Mouse (Mus musculus) midbrain, embryonic 10.5 days (tissue): ENCODE results near the gene Eml1. TPM values are rescaled to one million over a fixed set of nuclear protein-coding genes. Genes with fewer than 3 reads are reported as not detected.
A peak's percentile ranks its signal among the peaks of the same experiment; 100 is the strongest.

Source experiments
- DNase-seq: peaks from one replicate; pipeline ENCODE4 v3.0.0-alpha.2; 2017; ENCODE audit warnings: low spot score
- H3K27ac ChIP-seq: fragments of 300-500 bp; sonication (generic); replicated peaks from 2 replicates; pipeline ENCODE4 v1.5.1; 2016; ENCODE audit warnings: mild to moderate bottlenecking
- H3K27me3 ChIP-seq: fragments of 300-500 bp; sonication (generic); 2 replicates; pipeline ENCODE4 v1.6.1; 2016; ENCODE audit warnings: low read depth, mild to moderate bottlenecking; ENCODE audit not compliant: poor library complexity, severe bottlenecking
- H3K36me3 ChIP-seq: fragments of 300-500 bp; sonication (generic); 2 replicates; pipeline ENCODE4 v1.6.1; 2016; ENCODE audit warnings: mild to moderate bottlenecking, moderate library complexity
- H3K4me1 ChIP-seq: fragments of 300-500 bp; sonication (generic); 2 replicates; pipeline ENCODE4 v1.6.1; 2016
- H3K4me3 ChIP-seq: fragments of 300-500 bp; sonication (generic); 2 replicates; pipeline ENCODE4 v1.5.1; 2016; ENCODE audit warnings: mild to moderate bottlenecking, moderate library complexity
- H3K9me3 ChIP-seq: fragments of 300-500 bp; sonication (generic); replicated peaks from 2 replicates; pipeline ENCODE4 v1.6.1; 2016; ENCODE audit warnings: mild to moderate bottlenecking
- WGBS: fragments of 180-500 bp; shearing (Covaris S2); methylation state at CpG from one replicate; pipeline ENCODE4 v1.1.7; 2016; 5-methylcytosine and 5-hydroxymethylcytosine counted together
- polyA plus RNA-seq: library from polyadenylated mRNA; unstranded; fragments of >200 nt; fragmentation: Nextera tagmentation; extraction: Ambion mirVana; gene quantifications from 2 replicates; pipeline ENCODE4 v1.2.1, GENCODE M21; 2016

Gene Eml1
- polyA plus RNA-seq, 1 experiment from 2014 or later: 121 TPM

DNA sequence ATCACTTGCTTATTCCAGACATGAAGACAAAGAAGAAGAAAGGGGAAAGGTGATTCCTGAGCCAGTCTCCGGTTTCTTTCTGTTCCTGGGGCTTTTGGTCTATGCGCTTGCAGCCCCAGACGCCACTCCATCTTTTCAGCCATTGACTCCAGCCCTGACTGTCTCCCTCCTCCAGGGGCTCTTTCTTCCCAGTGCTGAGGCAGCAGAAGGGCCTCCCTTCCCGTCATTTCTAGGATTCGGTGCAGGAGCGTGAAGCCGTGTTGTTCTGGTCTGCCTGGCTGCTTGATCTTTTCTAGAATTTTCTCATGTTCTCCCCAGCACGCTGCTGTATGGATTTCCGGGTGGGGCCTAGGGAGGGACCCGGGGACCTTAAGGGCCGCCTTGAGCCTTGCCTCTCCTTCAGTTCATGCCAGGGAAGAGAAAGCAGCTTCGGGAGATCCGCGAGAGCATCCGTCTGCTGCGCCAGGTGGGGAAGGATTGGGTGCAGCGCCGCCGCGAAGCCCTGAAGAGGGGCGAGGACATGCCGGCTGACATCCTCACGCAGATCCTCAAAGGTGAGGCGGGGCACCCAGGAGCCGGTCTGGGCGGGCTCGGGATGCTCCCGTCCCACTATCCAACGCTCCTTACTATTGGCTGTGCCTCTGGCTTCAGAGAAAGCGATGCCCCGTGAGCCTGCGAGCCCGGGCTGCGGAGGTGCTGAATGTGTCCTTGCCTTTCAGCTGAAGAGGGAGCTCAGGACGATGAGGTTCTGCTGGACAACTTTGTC, 18.2 kb upstream of the Eml1 start:
- Histone ChIP-seq H3K9me3 (peaks cover 7% of the 10 kb centered on the region; the same call in 1 of the 2 replicates), H3K4me3 (peak overlapping the region; percentile 42), H3K27ac (peak overlapping the region; percentile 55), H3K36me3 (peaks cover 7% of the 10 kb centered on the region; the same call in 1 of the 2 replicates), H3K27me3 (peaks cover 60% of the 10 kb centered on the region), H3K4me1 (peaks cover 16% of the 10 kb centered on the region)
- DNase-seq: peak; percentile 22
- WGBS: 9% methylated on average over 35 of the region's 35 CpGs

DNA sequence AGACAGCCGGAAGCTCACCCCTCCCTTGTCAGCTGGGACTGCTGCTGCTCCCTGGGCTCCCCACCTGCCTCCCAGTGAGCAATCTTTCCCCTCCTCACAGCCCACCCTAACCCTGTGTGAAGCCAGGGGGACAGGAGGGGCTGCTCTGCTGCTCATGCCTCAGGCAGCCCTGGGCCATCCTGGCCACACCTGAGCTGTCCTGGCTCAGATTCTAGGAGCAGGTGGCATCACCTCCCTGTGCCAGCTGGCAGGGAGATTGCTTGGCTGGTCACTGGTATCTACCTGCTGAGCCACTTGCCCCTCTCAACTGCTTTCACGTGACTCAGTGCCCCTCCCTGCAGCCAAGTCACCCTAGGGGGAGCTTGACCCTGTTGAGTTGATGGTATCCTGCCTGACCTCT, 16.5 kb upstream of the Eml1 start:
- peaks cover 52% of the 10 kb centered on the region for H3K27me3 ChIP-seq
- H3K27ac ChIP-seq: no peak overlapping the region
- 63% methylated on average over 2 of the region's 2 CpGs for WGBS
- H3K4me1 ChIP-seq: peaks cover 16% of the 10 kb centered on the region
- H3K9me3 ChIP-seq: peaks cover 7% of the 10 kb centered on the region; the same call in 1 of the 2 replicates
- no peak overlapping the region for H3K4me3 ChIP-seq
- peaks cover 7% of the 10 kb centered on the region; the same call in 1 of the 2 replicates for H3K36me3 ChIP-seq
- no peak for DNase-seq

DNA sequence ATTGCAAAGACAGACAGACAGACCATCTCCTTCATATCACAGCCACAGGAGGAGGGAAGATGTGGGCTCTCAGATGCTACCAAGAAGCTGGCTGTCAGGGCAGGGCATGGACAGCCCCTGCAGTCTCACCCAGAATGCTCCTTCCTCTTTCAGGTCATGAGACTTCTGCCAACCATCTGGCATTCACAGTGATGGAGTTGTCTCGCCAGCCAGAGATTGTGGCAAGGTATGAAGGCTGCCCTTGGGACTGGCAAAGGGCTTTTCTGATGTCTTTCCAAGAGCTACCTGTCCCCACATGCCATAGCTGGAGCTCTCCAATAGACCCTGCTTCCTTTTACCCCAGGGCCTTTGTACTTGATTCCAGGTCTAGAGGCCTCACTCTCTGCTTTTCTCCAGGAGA, 15.5 kb upstream of the Eml1 start:
- peaks cover 7% of the 10 kb centered on the region; the same call in 1 of the 2 replicates for H3K36me3 ChIP-seq
- H3K9me3 ChIP-seq: peaks cover 7% of the 10 kb centered on the region; the same call in 1 of the 2 replicates
- peaks cover 11% of the 10 kb centered on the region for H3K4me1 ChIP-seq
- H3K27me3 ChIP-seq: peaks cover 44% of the 10 kb centered on the region
- no peak for DNase-seq
- 86% methylated on average over 1 of the region's 1 CpGs for WGBS
- H3K4me3 ChIP-seq: no peak overlapping the region
- no peak overlapping the region for H3K27ac ChIP-seq

DNA sequence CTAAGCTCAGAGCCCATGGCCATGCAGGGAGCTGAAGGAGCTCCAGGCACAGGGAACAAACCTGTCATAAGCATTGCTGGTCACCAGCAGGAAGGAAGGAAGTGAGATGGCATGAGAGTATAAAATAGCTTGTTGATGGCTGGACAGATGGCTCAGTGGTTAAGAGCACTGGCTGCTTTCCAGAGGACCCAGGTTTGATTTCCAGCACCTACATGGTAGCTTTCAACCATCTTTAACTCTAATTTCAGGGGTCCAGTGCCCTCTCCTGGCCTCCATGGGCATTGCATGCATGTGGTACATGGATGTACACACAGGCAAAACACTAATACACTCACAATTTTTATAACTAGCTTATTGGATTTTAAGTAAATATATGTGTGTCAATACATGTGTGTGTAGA, 14.8 kb upstream of the Eml1 start:
- H3K27ac ChIP-seq: no peak overlapping the region
- peaks cover 37% of the 10 kb centered on the region for H3K27me3 ChIP-seq
- H3K36me3 ChIP-seq: peaks cover 7% of the 10 kb centered on the region; the same call in 1 of the 2 replicates

DNA sequence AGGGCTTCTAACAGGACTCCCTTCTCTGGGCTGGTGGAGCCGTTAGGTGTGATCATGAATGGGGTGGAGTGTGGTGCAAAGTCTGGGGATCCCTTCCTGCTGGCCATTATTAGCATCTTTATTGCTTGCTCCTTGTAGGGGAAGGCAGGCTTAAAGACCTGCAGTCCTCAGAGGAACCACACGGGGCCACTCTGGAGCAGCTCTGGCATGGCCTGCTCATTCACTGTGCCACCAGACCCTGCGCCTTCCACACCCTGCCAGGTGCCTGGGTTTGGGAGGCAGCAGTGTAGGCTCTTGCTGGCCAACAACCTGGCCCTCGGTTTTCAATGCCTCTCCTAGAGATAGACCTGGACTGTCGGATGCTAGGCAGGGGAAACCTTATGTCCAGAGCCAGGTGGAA, 7.0 kb upstream of the Eml1 start:
- Histone ChIP-seq H3K27ac (0 out of 2 replicates have a peak overlapping the region, but pooled peaks have one; percentile 50), H3K36me3 (no peaks in the 10 kb centered on the region), H3K4me3 (no peak overlapping the region), H3K4me1 (peaks cover 27% of the 10 kb centered on the region), H3K9me3 (no peaks in the 10 kb centered on the region), H3K27me3 (peaks cover 3% of the 10 kb centered on the region; the same call in 1 of the 2 replicates)
- 4% methylated on average over 5 of the region's 5 CpGs for WGBS
- peak; percentile 83 for DNase-seq

More for the DNA sequence above, 14.8 kb upstream of the Eml1 start:
- DNase-seq: no peak
- no peak overlapping the region for H3K4me3 ChIP-seq
- peaks cover 7% of the 10 kb centered on the region; the same call in 1 of the 2 replicates for H3K9me3 ChIP-seq
- peaks cover 11% of the 10 kb centered on the region for H3K4me1 ChIP-seq

DNA sequence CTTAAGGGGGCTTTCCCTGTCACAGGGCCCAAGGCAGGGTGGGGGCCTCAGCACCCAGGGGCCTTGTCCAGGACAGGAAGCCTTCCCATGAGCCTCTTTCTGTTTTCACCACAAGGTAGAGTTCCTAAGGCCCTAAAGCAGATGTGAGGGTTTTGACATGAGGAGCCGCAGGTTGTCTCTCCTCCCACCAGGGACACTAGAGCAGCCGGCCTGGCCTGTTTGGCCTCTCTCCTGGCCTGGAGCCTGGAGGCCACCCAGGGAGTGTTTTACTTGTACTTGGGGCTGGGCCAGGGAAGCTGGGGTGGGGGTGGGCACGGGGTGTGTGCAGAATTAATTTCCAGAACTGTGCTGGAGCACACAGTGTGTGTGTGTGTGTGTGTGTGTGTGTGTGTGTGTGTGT, 5.4 kb upstream of the Eml1 start:
- WGBS: 45% methylated on average over 3 of the region's 3 CpGs

DNA sequence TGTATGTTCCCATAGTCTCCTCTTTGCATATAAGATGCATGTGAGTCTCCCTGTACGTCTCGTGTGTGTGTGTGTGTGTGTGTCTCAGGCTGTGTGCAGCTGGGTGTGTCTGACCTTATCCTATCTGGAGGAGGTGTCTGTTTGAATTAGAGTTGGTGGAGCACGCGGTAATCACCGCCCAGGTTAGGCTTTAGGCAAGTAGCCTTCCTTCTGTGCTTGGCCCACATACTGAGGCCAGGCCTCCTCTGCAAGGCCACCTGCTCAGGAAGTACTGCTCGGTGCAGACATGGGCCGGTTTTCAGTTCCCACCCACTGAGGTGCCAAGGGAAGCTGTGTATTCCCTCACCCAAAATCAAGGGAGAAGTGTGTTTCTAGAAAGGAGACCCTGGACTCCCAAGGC, 4.9 kb upstream of the Eml1 start:
- Histone ChIP-seq H3K27me3 (peaks cover 3% of the 10 kb centered on the region; the same call in 1 of the 2 replicates), H3K4me1 (peaks cover 45% of the 10 kb centered on the region), H3K36me3 (no peaks in the 10 kb centered on the region), H3K9me3 (no peaks in the 10 kb centered on the region), H3K27ac (no peak overlapping the region), H3K4me3 (no peak overlapping the region)
- WGBS: 79% methylated on average over 7 of the region's 7 CpGs
- no peak for DNase-seq

More for the DNA sequence above, 5.4 kb upstream of the Eml1 start:
- H3K27me3 ChIP-seq: peaks cover 3% of the 10 kb centered on the region; the same call in 1 of the 2 replicates
- no peak overlapping the region for H3K4me3 ChIP-seq
- no peaks in the 10 kb centered on the region for H3K36me3 ChIP-seq
- H3K4me1 ChIP-seq: peaks cover 39% of the 10 kb centered on the region
- DNase-seq: peak; percentile 36
- H3K27ac ChIP-seq: no peak overlapping the region
- H3K9me3 ChIP-seq: no peaks in the 10 kb centered on the region

DNA sequence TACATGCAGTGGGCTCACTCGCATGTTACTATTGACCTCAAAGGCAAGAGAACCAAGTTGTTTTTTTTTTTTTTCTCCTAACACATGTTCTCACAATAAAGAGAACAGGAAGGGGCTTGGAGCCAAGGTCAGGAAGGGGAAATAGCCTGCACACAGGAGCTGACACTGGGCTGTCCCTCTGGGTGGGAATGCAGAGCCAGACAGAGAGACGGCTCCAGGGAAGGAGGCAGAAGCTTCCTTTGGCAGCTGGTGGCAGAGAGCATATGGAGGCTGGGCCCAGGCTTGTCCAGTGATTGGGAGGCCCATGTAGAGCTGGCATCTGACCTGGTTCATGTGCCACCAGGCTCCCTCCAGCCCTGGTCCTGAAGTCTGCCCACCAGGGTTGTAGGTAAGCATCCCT, 2.8 kb upstream of the Eml1 start:
- Histone ChIP-seq H3K9me3 (no peaks in the 10 kb centered on the region), H3K27ac (peak overlapping the region; percentile 70; the same call in 1 of the 2 replicates), H3K4me3 (no peak overlapping the region), H3K4me1 (peaks cover 54% of the 10 kb centered on the region), H3K36me3 (no peaks in the 10 kb centered on the region), H3K27me3 (peaks cover 2% of the 10 kb centered on the region; the same call in 1 of the 2 replicates)
- WGBS: 97% methylated on average over 2 of the region's 2 CpGs
- no peak for DNase-seq

DNA sequence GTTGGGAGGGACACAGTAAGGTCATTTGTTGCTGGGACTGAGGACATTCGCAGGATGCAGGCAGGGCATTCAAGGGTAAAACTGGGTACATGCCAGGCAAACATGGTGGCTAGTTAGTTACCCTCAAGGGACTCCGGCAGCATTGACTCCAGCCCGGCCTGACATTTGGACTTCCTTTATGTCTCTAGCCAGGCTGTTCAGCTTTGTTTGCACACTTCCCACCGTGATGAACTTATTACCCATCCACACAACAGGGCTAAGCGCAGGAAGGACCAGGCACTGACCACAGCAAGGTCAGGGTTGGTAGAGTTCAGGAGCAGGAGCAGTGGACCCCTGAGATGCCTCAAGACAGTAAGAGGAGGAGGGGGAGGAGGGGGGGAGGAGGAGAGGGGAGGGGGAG, 1.8 kb upstream of the Eml1 start:
- H3K9me3 ChIP-seq: no peaks in the 10 kb centered on the region
- peak overlapping the region; percentile 70 for H3K27ac ChIP-seq
- no peak for DNase-seq
- H3K36me3 ChIP-seq: no peaks in the 10 kb centered on the region
- WGBS: 69% methylated on average over 5 of the region's 5 CpGs
- H3K4me1 ChIP-seq: peaks cover 45% of the 10 kb centered on the region
- no peak overlapping the region for H3K4me3 ChIP-seq
- H3K27me3 ChIP-seq: no peaks in the 10 kb centered on the region

DNA sequence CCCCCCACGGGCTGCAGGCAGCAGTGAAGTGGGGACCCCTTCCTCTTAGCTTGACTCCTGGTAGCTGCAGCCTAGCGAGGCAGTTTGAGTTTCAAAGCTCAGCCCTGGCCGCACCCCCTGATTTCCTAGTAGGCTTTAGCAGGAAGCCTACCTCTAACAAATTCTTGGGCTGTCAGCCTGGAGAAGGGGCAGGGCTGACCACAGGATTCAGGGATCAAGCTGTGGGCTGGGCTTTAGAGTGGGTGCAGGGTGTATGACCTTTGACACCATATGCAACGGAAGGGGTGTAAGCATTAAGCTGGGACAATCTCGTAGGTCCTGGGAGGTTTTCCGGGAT, 640 bp downstream of the Eml1 start:
- peaks cover 44% of the 10 kb centered on the region for H3K4me1 ChIP-seq
- peak overlapping the region; percentile 55 for H3K27ac ChIP-seq
- H3K36me3 ChIP-seq: no peaks in the 10 kb centered on the region
- WGBS: 67% methylated on average over 6 of the region's 6 CpGs
- H3K9me3 ChIP-seq: no peaks in the 10 kb centered on the region
- DNase-seq: no peak
- no peak overlapping the region for H3K4me3 ChIP-seq
- no peaks in the 10 kb centered on the region for H3K27me3 ChIP-seq

DNA sequence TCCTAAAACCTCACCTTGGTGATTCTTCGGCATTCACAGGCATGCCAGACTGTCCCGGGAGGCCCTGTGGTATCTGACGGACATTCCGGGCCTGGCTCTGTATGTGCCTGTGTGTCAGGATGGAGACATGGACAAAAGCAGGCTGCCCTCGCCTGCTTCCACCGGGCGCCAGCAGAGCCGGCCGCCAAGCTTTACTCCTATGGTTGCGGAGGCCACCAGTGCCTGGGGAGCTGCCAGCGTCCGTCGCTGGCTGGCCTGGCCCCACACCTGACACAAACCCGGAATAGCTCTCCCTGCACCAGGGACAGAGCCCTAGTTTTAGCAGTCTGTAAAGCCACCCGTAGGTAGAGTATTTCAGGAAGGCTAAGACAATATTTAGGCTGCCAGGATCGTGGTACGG, 1.5 kb downstream of the Eml1 start:
- peaks cover 44% of the 10 kb centered on the region for H3K4me1 ChIP-seq
- peak overlapping the region; percentile 61 for H3K27ac ChIP-seq
- H3K4me3 ChIP-seq: no peak overlapping the region
- H3K9me3 ChIP-seq: no peaks in the 10 kb centered on the region
- no peaks in the 10 kb centered on the region for H3K27me3 ChIP-seq
- 84% methylated on average over 17 of the region's 17 CpGs for WGBS
- no peak for DNase-seq
- no peaks in the 10 kb centered on the region for H3K36me3 ChIP-seq

DNA sequence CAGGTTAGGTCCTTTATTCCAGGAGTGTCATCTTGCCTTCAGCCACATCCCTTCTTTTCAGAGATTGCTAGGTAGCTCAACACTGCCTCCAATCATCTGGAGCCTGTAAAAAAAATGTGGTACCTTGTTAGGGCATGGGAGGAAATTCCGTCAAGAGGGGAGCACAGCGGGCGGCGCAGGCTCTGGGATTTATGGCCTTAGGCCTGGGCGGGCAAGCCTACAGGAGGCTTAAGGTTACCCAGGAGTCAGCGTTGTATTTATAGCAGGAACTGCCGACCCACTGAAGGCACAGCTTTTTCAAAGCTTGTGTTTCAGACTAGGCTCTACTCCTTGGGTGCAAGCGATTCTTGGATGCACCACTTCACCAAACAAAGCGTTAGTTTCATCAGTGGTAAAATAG, 2.9 kb downstream of the Eml1 start:
- Histone ChIP-seq H3K36me3 (no peaks in the 10 kb centered on the region), H3K9me3 (no peaks in the 10 kb centered on the region), H3K27me3 (no peaks in the 10 kb centered on the region), H3K27ac (0 out of 2 replicates have a peak overlapping the region, but pooled peaks have one; percentile 17), H3K4me1 (peaks cover 40% of the 10 kb centered on the region), H3K4me3 (no peak overlapping the region)
- 84% methylated on average over 9 of the region's 9 CpGs for WGBS
- no peak for DNase-seq

DNA sequence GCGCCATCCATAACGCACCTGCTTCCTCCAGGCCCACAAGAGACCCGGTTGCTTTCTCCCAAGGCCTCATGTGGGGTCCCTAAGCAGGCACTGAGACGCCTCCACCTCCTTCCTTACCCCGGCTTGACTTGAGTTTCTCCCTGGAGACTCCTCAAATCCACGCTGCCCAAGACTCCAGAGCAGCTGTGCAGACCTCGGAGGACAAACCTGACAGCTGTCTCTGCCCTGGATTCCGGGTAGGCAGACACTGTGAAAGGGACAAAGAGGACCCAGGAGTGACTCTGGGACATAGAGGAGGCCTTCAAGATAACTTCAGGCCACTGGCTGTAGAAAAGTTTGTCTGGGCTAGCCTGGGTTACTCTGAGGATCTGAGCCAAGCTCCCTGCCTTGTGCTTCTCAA, 3.9 kb downstream of the Eml1 start:
- Histone ChIP-seq H3K9me3 (no peaks in the 10 kb centered on the region), H3K27ac (no peak overlapping the region), H3K4me3 (no peak overlapping the region), H3K36me3 (no peaks in the 10 kb centered on the region), H3K27me3 (no peaks in the 10 kb centered on the region), H3K4me1 (peaks cover 30% of the 10 kb centered on the region)
- 88% methylated on average over 8 of the region's 8 CpGs for WGBS
- DNase-seq: no peak
